Mouse (Mus musculus) MEL (cell line): ENCODE results near the gene Lexm.

Experiments
- CTCF ChIP-seq, 3 experiments: IDR thresholded peaks in 2 of 3; conservative IDR thresholded peaks in 1 of 3; 2 replicates each; pipeline ENCODE4 v1.5.1; 2011 to 2012; ENCODE audit warnings: low read length in 3 of 3, low read depth in 2 of 3, mild to moderate bottlenecking in 2 of 3, improper control_type of control experiment in 1 of 3, inconsistent platforms in 1 of 3, mixed read lengths in 1 of 3, moderate library complexity in 1 of 3; ENCODE audit not compliant: control insufficient read depth in 1 of 3, insufficient read depth in 1 of 3, poor library complexity in 1 of 3, severe bottlenecking in 1 of 3
- POLR2A ChIP-seq, 2 experiments: IDR thresholded peaks; 2 replicates each; pipeline ENCODE4 v1.6.1; 2011 to 2012; ENCODE audit warnings: low read length in 2 of 2, mild to moderate bottlenecking in 2 of 2, control low read depth in 1 of 2, improper control_type of control experiment in 1 of 2, low read depth in 1 of 2, moderate library complexity in 1 of 2; ENCODE audit not compliant: control insufficient read depth in 1 of 2, insufficient read depth in 1 of 2, poor library complexity in 1 of 2

DNA sequence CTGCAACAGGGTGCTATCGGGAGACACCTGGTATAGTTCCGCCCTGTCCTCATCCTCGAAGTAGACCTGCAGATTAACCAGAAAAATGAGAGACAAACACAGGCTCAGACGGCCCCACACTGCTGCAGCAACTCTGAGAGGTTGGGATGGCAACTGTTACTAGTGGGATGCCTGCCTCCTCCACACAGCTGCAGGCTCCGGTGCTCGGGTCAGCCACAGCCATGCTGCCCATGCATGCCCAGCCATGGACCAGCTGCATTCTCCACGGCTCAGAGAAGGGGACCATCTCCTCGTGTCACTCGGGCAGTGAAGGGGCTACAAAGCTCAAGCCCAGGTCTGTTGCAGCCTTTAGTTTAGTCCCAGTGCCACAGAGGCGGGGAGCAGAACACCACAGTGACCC, 48.6 kb upstream of the Lexm start:
- TF ChIP-seq CTCF (IDR thresholded peaks at IDR 0.05 in 2 of 3, conservative IDR thresholded peaks at IDR 0.05 in 1 of 3; ENCODE audit: control insufficient read depth in 1 of 3, insufficient read depth in 1 of 3, low read depth in 2 of 3, low read length in 3 of 3, poor library complexity in 1 of 3, severe bottlenecking in 1 of 3) (no peak), POLR2A (IDR thresholded peaks at IDR 0.05; ENCODE audit: control insufficient read depth in 1 of 2, insufficient read depth in 1 of 2, low read depth in 1 of 2, low read length in 2 of 2, poor library complexity in 1 of 2) (no peak)
